Mouse (Mus musculus) forebrain, embryonic 15.5 days (tissue): ENCODE results near the gene Zgpat. TPM values are rescaled to one million over a fixed set of nuclear protein-coding genes. Genes with fewer than 3 reads are reported as not detected.

Source experiments
- ATAC-seq: fragments of 200-750 bp; cut with Nextera tagmentation; replicated peaks from 2 replicates; pipeline ENCODE4 v1.8.0; 2017; ENCODE audit warnings: mild to moderate bottlenecking, moderate TSS enrichment, moderate library complexity
- H3K27ac ChIP-seq: fragments of 300-500 bp; sonication (generic); replicated peaks from 2 replicates; pipeline ENCODE4 v1.5.1; 2015; ENCODE audit warnings: mild to moderate bottlenecking, inconsistent platforms
- H3K27me3 ChIP-seq: fragments of 300-500 bp; sonication (generic); 2 replicates; pipeline ENCODE4 v1.6.1; 2015; ENCODE audit warnings: inconsistent platforms
- H3K36me3 ChIP-seq: fragments of 300-500 bp; sonication (generic); 2 replicates; pipeline ENCODE4 v1.6.1; 2015; ENCODE audit warnings: mild to moderate bottlenecking, inconsistent platforms
- H3K4me1 ChIP-seq: fragments of 300-500 bp; sonication (generic); 2 replicates; pipeline ENCODE4 v1.6.1; 2015; ENCODE audit warnings: inconsistent platforms
- H3K4me2 ChIP-seq: fragments of 300-500 bp; sonication (generic); replicated peaks from 2 replicates; pipeline ENCODE4 v1.6.1; 2015; ENCODE audit warnings: mild to moderate bottlenecking, inconsistent platforms
- H3K4me3 ChIP-seq: fragments of 300-500 bp; sonication (generic); 2 replicates; pipeline ENCODE4 v1.5.1; 2015; ENCODE audit warnings: mild to moderate bottlenecking, inconsistent platforms
- H3K9ac ChIP-seq: fragments of 300-500 bp; sonication (generic); replicated peaks from 2 replicates; pipeline ENCODE4 v1.6.1; 2015; ENCODE audit warnings: mild to moderate bottlenecking, inconsistent platforms
- H3K9me3 ChIP-seq: fragments of 300-500 bp; sonication (generic); 2 replicates; pipeline ENCODE4 v1.6.1; 2016; ENCODE audit warnings: inconsistent platforms
- WGBS: fragments of 180-500 bp; shearing (Covaris S2); methylation state at CpG from one replicate; pipeline ENCODE4 v1.1.7; 2015; ENCODE audit warnings: mixed read lengths; 5-methylcytosine and 5-hydroxymethylcytosine counted together
- polyA plus RNA-seq: library from polyadenylated mRNA; unstranded; fragments of >200 nt; fragmentation: Nextera tagmentation; extraction: Ambion mirVana; gene quantifications from 2 replicates; pipeline ENCODE4 v1.2.1, GENCODE M21; 2015

Gene Zgpat
- polyA plus RNA-seq, 1 experiment from 2014 or later: 82.1 TPM

GRCm38 (mm10) chr2:181386663-181387210, 22.0 kb downstream of the Zgpat start:
- Histone ChIP-seq H3K36me3 (peaks cover 35% of the 10 kb centered on the region), H3K9me3 (no peaks in the 10 kb centered on the region), H3K27ac (no peak overlapping the region), H3K4me3 (no peak overlapping the region), H3K9ac (no peak overlapping the region), H3K4me1 (no peaks in the 10 kb centered on the region), H3K27me3 (no peaks in the 10 kb centered on the region), H3K4me2 (no peak overlapping the region)
- ATAC-seq: no peak
- 79% methylated on average over 3 of the region's 4 CpGs for WGBS

- Histone ChIP-seq H3K9me3 (no peaks in the 10 kb centered on the region), H3K4me2 (no peak overlapping the region), H3K4me1 (no peaks in the 10 kb centered on the region), H3K4me3 (no peak overlapping the region), H3K27me3 (no peaks in the 10 kb centered on the region), H3K9ac (no peak overlapping the region), H3K36me3 (peaks cover 10% of the 10 kb centered on the region; the same call in 1 of the 2 replicates), H3K27ac (no peak overlapping the region)
- no peak for ATAC-seq
- 79% methylated on average over 4 of the region's 4 CpGs for WGBS
These were observed 25.6 kb downstream of the Zgpat start for GRCm38 (mm10) chr2:181390136-181390870.

GRCm38 (mm10) chr2:181391022-181391421, 26.3 kb downstream of the Zgpat start:
- Histone ChIP-seq H3K36me3 (peaks cover 10% of the 10 kb centered on the region; the same call in 1 of the 2 replicates), H3K4me2 (no peak overlapping the region), H3K4me3 (no peak overlapping the region), H3K4me1 (no peaks in the 10 kb centered on the region), H3K9ac (no peak overlapping the region), H3K27ac (no peak overlapping the region), H3K27me3 (no peaks in the 10 kb centered on the region), H3K9me3 (no peaks in the 10 kb centered on the region)
- no peak for ATAC-seq
- WGBS: 92% methylated on average over 15 of the region's 15 CpGs

GRCm38 (mm10) chr2:181391541-181391940, 26.8 kb downstream of the Zgpat start:
- WGBS: 77% methylated on average over 2 of the region's 2 CpGs
- Histone ChIP-seq H3K4me2 (no peak overlapping the region), H3K4me1 (no peaks in the 10 kb centered on the region), H3K36me3 (peaks cover 7% of the 10 kb centered on the region; the same call in 1 of the 2 replicates), H3K4me3 (no peak overlapping the region), H3K27me3 (no peaks in the 10 kb centered on the region), H3K9me3 (no peaks in the 10 kb centered on the region), H3K27ac (no peak overlapping the region), H3K9ac (no peak overlapping the region)
- ATAC-seq: no peak

- no peak overlapping the region for H3K4me3 ChIP-seq
- no peak overlapping the region for H3K9ac ChIP-seq
- H3K27me3 ChIP-seq: no peaks in the 10 kb centered on the region
- H3K27ac ChIP-seq: no peak overlapping the region
- H3K4me1 ChIP-seq: no peaks in the 10 kb centered on the region
- H3K36me3 ChIP-seq: peaks cover 7% of the 10 kb centered on the region; the same call in 1 of the 2 replicates
- WGBS: 37% methylated on average over 4 of the region's 4 CpGs
- no peak overlapping the region for H3K4me2 ChIP-seq
- ATAC-seq: peak; percentile 87
- H3K9me3 ChIP-seq: no peaks in the 10 kb centered on the region
These were observed 28.0 kb downstream of the Zgpat start for GRCm38 (mm10) chr2:181392600-181393213.

GRCm38 (mm10) chr2:181394086-181394485, 29.4 kb downstream of the Zgpat start:
- no peak overlapping the region for H3K27ac ChIP-seq
- no peaks in the 10 kb centered on the region for H3K4me1 ChIP-seq
- H3K4me3 ChIP-seq: no peak overlapping the region
- no peak overlapping the region for H3K4me2 ChIP-seq
- H3K9me3 ChIP-seq: no peaks in the 10 kb centered on the region
- 95% methylated on average over 3 of the region's 3 CpGs for WGBS
- H3K9ac ChIP-seq: no peak overlapping the region
- no peaks in the 10 kb centered on the region for H3K27me3 ChIP-seq
- H3K36me3 ChIP-seq: peaks cover 7% of the 10 kb centered on the region; the same call in 1 of the 2 replicates
- no peak for ATAC-seq

GRCm38 (mm10) chr2:181397207-181397761, 32.6 kb downstream of the Zgpat start:
- Histone ChIP-seq H3K27me3 (no peaks in the 10 kb centered on the region), H3K4me3 (no peak overlapping the region), H3K9me3 (no peaks in the 10 kb centered on the region), H3K4me2 (no peak overlapping the region), H3K4me1 (no peaks in the 10 kb centered on the region), H3K9ac (no peak overlapping the region), H3K36me3 (no peaks in the 10 kb centered on the region), H3K27ac (no peak overlapping the region)
- no peak for ATAC-seq
- WGBS: 42% methylated on average over 5 of the region's 5 CpGs

GRCm38 (mm10) chr2:181401497-181401896, 36.8 kb downstream of the Zgpat start:
- no peaks in the 10 kb centered on the region for H3K36me3 ChIP-seq
- H3K27ac ChIP-seq: no peak overlapping the region
- no peak overlapping the region for H3K4me3 ChIP-seq
- no peaks in the 10 kb centered on the region for H3K9me3 ChIP-seq
- no peak overlapping the region for H3K4me2 ChIP-seq
- H3K9ac ChIP-seq: no peak overlapping the region
- 41% methylated on average over 1 of the region's 1 CpGs for WGBS
- ATAC-seq: no peak
- no peaks in the 10 kb centered on the region for H3K27me3 ChIP-seq
- no peaks in the 10 kb centered on the region for H3K4me1 ChIP-seq

- no peak overlapping the region for H3K9ac ChIP-seq
- H3K27me3 ChIP-seq: no peaks in the 10 kb centered on the region
- no peaks in the 10 kb centered on the region for H3K36me3 ChIP-seq
- ATAC-seq: no peak
- H3K27ac ChIP-seq: no peak overlapping the region
- 91% methylated on average over 3 of the region's 3 CpGs for WGBS
- H3K9me3 ChIP-seq: no peaks in the 10 kb centered on the region
- H3K4me3 ChIP-seq: no peak overlapping the region
- no peak overlapping the region for H3K4me2 ChIP-seq
- H3K4me1 ChIP-seq: no peaks in the 10 kb centered on the region
These were observed 39.0 kb downstream of the Zgpat start for GRCm38 (mm10) chr2:181403722-181404121.

GRCm38 (mm10) chr2:181409643-181410042, 44.9 kb downstream of the Zgpat start:
- H3K27me3 ChIP-seq: no peaks in the 10 kb centered on the region
- WGBS: 87% methylated on average over 7 of the region's 7 CpGs
- H3K9me3 ChIP-seq: no peaks in the 10 kb centered on the region
- H3K4me2 ChIP-seq: no peak overlapping the region
- no peak for ATAC-seq
- no peak overlapping the region for H3K9ac ChIP-seq
- H3K36me3 ChIP-seq: no peaks in the 10 kb centered on the region
- no peak overlapping the region for H3K27ac ChIP-seq
- H3K4me1 ChIP-seq: no peaks in the 10 kb centered on the region
- H3K4me3 ChIP-seq: no peak overlapping the region

GRCm38 (mm10) chr2:181410760-181411473, 46.2 kb downstream of the Zgpat start:
- no peak overlapping the region for H3K27ac ChIP-seq

GRCm38 (mm10) chr2:181413141-181413540, 48.4 kb downstream of the Zgpat start:
- H3K9ac ChIP-seq: no peak overlapping the region
- no peaks in the 10 kb centered on the region for H3K4me1 ChIP-seq
- no peaks in the 10 kb centered on the region for H3K27me3 ChIP-seq
- no peak overlapping the region for H3K27ac ChIP-seq
- ATAC-seq: no peak
- WGBS: 40% methylated on average over 2 of the region's 2 CpGs
- no peak overlapping the region for H3K4me2 ChIP-seq
- H3K4me3 ChIP-seq: no peak overlapping the region
- H3K36me3 ChIP-seq: no peaks in the 10 kb centered on the region
- H3K9me3 ChIP-seq: no peaks in the 10 kb centered on the region

More at GRCm38 (mm10) chr2:181410760-181411473, 46.2 kb downstream of the Zgpat start:
- no peaks in the 10 kb centered on the region for H3K27me3 ChIP-seq
- H3K9me3 ChIP-seq: no peaks in the 10 kb centered on the region
- H3K4me3 ChIP-seq: no peak overlapping the region
- 33% methylated on average over 4 of the region's 4 CpGs for WGBS
- H3K4me1 ChIP-seq: no peaks in the 10 kb centered on the region
- no peaks in the 10 kb centered on the region for H3K36me3 ChIP-seq
- no peak for ATAC-seq
- no peak overlapping the region for H3K4me2 ChIP-seq
- no peak overlapping the region for H3K9ac ChIP-seq
